Mouse (Mus musculus) stomach, embryonic 14.5 days (tissue): ENCODE results near the gene Rgs11. TPM values are rescaled to one million over a fixed set of nuclear protein-coding genes. Genes with fewer than 3 reads are reported as not detected.
A peak's percentile ranks its signal among the peaks of the same experiment; 100 is the strongest.

Experiments used
- ATAC-seq: fragments of 200-750 bp; cut with Nextera tagmentation; 2 replicates; pipeline ENCODE4 v1.8.0; 2017; ENCODE audit warnings: low read depth, moderate TSS enrichment; ENCODE audit not compliant: insufficient number of reproducible peaks, insufficient read depth, low FRiP score
- H3K27ac ChIP-seq: fragments of 300-500 bp; sonication (generic); 2 replicates; pipeline ENCODE4 v1.5.1; 2014; ENCODE audit warnings: mild to moderate bottlenecking, low read length, moderate library complexity, mixed read lengths
- H3K27me3 ChIP-seq: fragments of 300-500 bp; sonication (generic); 2 replicates; pipeline ENCODE4 v1.6.1; 2014; ENCODE audit warnings: low read length, control low read depth, mixed read lengths; ENCODE audit not compliant: control insufficient read depth, insufficient read depth
- H3K36me3 ChIP-seq: fragments of 300-500 bp; sonication (generic); 2 replicates; pipeline ENCODE4 v1.6.1; 2014; ENCODE audit warnings: mild to moderate bottlenecking, control low read depth, low read length, moderate library complexity, mixed read lengths; ENCODE audit not compliant: control insufficient read depth, insufficient read depth
- H3K4me1 ChIP-seq: fragments of 300-500 bp; sonication (generic); 2 replicates; pipeline ENCODE4 v1.6.1; 2014; ENCODE audit warnings: low read length, control low read depth, mixed read lengths; ENCODE audit not compliant: control insufficient read depth, insufficient read depth
- H3K4me2 ChIP-seq: fragments of 300-500 bp; sonication (generic); replicated peaks from 2 replicates; pipeline ENCODE4 v1.6.1; 2014; ENCODE audit warnings: low read depth, low read length, control low read depth
- H3K4me3 ChIP-seq: fragments of 300-500 bp; sonication (generic); 2 replicates; pipeline ENCODE4 v1.5.1; 2014; ENCODE audit warnings: low read depth, low read length, control low read depth
- H3K9ac ChIP-seq: fragments of 300-500 bp; sonication (generic); replicated peaks from 2 replicates; pipeline ENCODE4 v1.6.1; 2014; ENCODE audit warnings: low read depth, mild to moderate bottlenecking, control low read depth, low read length, moderate library complexity, mixed read lengths
- H3K9me3 ChIP-seq: fragments of 300-500 bp; sonication (generic); 2 replicates; pipeline ENCODE4 v1.6.1; 2016; ENCODE audit warnings: low read depth, low read length, control low read depth; ENCODE audit not compliant: control insufficient read depth
- WGBS: fragments of 180-500 bp; shearing (Covaris S2); extraction: QIAGEN DNeasy Blood & Tissue Kit; methylation state at CpG from one replicate; pipeline ENCODE4 v1.1.7; 2014; 5-methylcytosine and 5-hydroxymethylcytosine counted together
- polyA plus RNA-seq: library from polyadenylated mRNA; unstranded; fragments of >200 nt; fragmentation: Nextera tagmentation; extraction: Ambion mirVana; gene quantifications from 2 replicates; pipeline ENCODE4 v1.2.1, GENCODE M21; 2014

Rgs11 gene
- polyA plus RNA-seq, 1 experiment from 2014 or later, result 19.3 TPM

DNA sequence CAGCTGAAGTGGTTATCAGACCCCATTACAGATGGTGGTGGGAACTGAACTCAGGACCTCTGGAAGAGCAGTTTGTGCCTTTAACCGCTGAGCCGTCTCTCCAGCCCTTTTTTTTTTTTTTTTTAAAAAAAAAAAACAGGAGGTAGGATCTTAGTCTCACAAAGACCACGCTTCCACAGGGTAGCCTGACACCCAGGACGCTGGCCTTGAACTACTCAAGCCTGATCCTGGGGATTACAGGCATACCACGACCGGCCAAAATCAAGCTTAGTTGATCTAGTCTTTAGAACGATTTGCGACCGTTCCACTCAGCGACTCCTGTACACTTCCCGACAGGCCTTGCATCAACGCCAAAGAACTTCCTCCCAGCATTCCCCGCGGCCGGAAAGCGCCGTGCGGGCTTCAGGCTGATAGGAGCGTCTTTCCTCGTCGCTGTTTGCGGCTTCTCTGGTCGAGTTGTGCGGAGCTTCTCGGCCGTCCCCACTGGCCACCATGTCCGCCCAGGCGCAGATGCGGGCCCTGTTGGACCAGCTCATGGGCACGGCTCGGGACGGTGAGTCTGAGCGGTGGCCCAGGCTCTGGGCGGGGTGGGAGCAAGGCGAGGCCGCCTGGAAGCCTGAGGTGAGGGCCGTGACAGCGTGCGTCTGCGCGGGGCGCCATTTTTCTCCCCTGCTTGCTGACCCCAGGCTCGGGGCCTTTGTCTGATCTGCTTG is 49.9 kb downstream of the Rgs11 start, which contains the start of gene Luc7l:
TSS of gene Luc7l (plus strand) at position 358 of the 713 bp plus-strand sequence.
- peaks cover 6% of the 10 kb centered on the region for H3K4me1 ChIP-seq
- peaks cover 18% of the 10 kb centered on the region for H3K36me3 ChIP-seq
- peak within 1 kb of the TSS; percentile 89 for H3K9ac ChIP-seq
- peak within 1 kb of the TSS; percentile 73 for H3K4me3 ChIP-seq
- peak within 1 kb of the TSS; percentile 98 for H3K27ac ChIP-seq
- peak within 1 kb of the TSS; percentile 92 for H3K4me2 ChIP-seq
- WGBS, result under 1% methylated on average over 43 of the region's 43 CpGs
- H3K27me3 ChIP-seq, result no peaks in the 10 kb centered on the region
- H3K9me3 ChIP-seq, result no peaks in the 10 kb centered on the region
- peak; percentile 93 for ATAC-seq

DNA sequence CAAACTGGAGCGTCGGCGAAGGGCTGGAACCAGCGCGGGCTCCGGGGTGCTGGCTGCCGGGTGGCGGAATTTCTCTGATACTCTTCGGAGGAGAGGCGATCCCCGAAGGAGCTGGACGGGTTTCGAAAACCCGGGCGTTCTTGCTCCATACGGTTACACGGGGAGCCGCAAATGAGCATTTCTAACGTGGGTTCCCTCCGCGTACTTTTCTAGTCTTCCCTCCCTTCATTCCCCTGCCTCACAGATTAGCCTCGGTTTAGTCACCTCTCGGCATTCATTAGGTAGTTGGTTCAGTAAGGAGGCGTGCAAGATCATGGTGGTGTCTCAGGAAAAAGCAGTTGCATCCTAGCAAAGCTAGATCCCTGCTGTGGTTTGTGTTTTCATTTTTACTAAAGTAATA is 50.6 kb downstream of the Rgs11 start:
- Histone ChIP-seq H3K36me3 (peaks cover 25% of the 10 kb centered on the region), H3K9me3 (no peaks in the 10 kb centered on the region), H3K4me2 (peak overlapping the region; percentile 92), H3K4me1 (peaks cover 6% of the 10 kb centered on the region), H3K9ac (peak overlapping the region; percentile 89), H3K27me3 (no peaks in the 10 kb centered on the region), H3K27ac (peak overlapping the region; percentile 98), H3K4me3 (peak overlapping the region; percentile 73)
- no peak for ATAC-seq
- under 1% methylated on average over 24 of the region's 24 CpGs for WGBS

DNA sequence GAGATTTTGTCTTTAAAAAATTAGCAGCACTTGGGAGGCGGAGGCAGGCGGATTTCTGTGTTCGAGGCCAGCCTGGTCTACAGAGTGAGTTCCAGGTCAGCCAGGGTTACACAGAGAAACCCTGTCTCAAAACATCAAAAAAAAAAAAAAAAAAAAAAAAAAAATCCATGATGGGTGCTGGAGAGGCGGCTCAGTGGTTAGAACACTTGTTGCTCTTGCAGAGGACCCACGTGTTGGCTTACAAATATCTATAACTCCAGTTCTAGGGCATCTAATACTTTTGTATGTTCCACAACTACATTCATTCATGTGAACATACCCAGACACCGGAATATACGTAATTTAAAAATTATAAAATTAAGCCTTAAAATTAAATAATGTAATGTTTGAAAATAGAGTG is 52.6 kb downstream of the Rgs11 start:
- Histone ChIP-seq H3K9ac (no peak overlapping the region), H3K36me3 (peaks cover 35% of the 10 kb centered on the region), H3K4me3 (no peak overlapping the region), H3K27me3 (no peaks in the 10 kb centered on the region), H3K4me2 (no peak overlapping the region), H3K27ac (no peak overlapping the region), H3K4me1 (peaks cover 6% of the 10 kb centered on the region), H3K9me3 (no peaks in the 10 kb centered on the region)
- no peak for ATAC-seq
- WGBS, result 90% methylated on average over 7 of the region's 7 CpGs

Other genes with a start within 250 kb of the Rgs11 start
- gene Capn15, start 217.2 kb upstream of the Rgs11 start, polyA plus RNA-seq, result 23.9 and 27.1 TPM in 2 replicates
- gene Rab11fip3, start 133.4 kb upstream of the Rgs11 start, polyA plus RNA-seq, result 11.4 and 12.8 TPM in 2 replicates
- gene Decr2, start 112.6 kb upstream of the Rgs11 start, polyA plus RNA-seq, result 34.9 and 40.4 TPM in 2 replicates
- gene Nme4, start 107.3 kb upstream of the Rgs11 start, polyA plus RNA-seq, result 90.7 and 96.5 TPM in 2 replicates
- gene Tmem8, start 89.7 kb upstream of the Rgs11 start, polyA plus RNA-seq, result 2.9 and 3.9 TPM in 2 replicates
- gene Mrpl28, start 79.5 kb upstream of the Rgs11 start, polyA plus RNA-seq, result 214 and 221 TPM in 2 replicates
- 10.5 and 12.9 TPM in 2 replicates for gene Axin1, start 64.3 kb upstream of the Rgs11 start, polyA plus RNA-seq
- 2.3 and 6.5 TPM in 2 replicates for gene Pdia2, start 3.9 kb upstream of the Rgs11 start, polyA plus RNA-seq
- 12.9 and 13.6 TPM in 2 replicates for gene Arhgdig, start 4.8 kb downstream of the Rgs11 start, polyA plus RNA-seq
- gene Fam234a, start 41.3 kb downstream of the Rgs11 start, polyA plus RNA-seq, result 49.2 and 51.1 TPM in 2 replicates
- 106 and 108 TPM in 2 replicates for gene Luc7l, start 49.9 kb downstream of the Rgs11 start, polyA plus RNA-seq
- gene Neurl1b, start 211.9 kb downstream of the Rgs11 start, polyA plus RNA-seq, result 5.0 and 6.0 TPM in 2 replicates